Mouse (Mus musculus) thymus, adult 18-20 months (tissue): Measurements from ENCODE around the gene Scube3.

ENCODE experiments used
- DNase-seq, 2 experiments: peaks; one replicate each; pipeline ENCODE4 v3.0.0; 2022; ENCODE audit warnings: mixed read lengths in 2 of 2

The Scube3 gene

DNA sequence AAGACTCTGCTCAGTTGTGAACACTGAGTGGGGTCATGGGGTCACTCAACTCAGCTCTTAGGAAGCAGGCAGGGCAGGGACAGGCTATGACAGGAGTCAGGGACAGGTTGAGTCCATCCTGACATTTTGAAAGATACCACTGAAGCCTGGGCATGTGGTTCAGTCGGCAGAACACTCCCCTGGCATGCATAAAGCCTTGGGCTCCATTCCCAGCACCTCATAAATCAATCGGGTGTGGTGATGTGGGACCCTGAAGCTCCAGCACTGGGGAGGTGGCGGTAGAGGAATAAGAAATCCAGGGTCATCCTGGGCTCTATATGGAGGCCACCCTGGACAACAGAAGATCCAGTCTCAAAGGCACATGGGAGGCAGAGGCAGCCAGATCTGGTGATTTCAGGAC is 6.4 kb upstream of the Scube3 start:
- DNase-seq = no peak

DNA sequence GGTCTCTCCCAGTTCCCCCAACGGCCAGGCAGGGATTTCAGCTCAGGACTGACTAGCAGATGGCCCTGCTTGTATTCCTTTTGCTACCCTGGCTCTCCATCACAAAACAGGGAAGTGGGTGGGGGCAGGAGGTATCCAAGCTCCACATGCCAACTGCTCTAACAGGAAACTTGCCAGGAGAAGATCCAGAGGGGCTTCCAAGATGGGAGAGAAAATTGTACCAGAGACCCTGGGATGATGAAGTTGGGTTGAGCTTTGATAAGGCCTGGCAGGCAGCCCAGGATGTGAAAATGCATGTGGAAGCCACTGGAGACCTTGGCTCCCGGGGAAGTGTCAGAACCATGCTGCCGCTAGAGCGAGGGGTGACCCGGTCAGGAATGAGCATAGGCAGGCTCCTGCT is 5.7 kb upstream of the Scube3 start:
- no peak for DNase-seq

DNA sequence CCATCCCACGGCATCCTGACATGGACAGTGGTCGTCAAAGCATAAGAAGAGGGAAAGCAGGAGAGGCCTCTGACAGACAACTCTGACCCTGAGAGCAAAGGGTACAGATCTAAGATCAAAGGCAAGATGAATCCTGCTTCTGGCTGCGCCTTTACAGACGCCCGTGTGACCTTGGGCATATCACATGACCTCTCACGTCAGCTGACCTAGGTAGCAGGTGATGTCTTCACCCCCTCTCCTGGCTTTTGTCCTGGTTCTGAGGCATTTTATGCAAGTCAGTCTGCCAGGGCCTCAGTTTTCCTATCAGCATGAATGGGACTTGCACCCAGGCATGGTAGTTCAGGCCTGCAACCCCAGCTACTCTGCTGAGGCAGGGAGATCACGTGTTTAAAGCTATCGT is 3.9 kb upstream of the Scube3 start:
- DNase-seq = no peak

DNA sequence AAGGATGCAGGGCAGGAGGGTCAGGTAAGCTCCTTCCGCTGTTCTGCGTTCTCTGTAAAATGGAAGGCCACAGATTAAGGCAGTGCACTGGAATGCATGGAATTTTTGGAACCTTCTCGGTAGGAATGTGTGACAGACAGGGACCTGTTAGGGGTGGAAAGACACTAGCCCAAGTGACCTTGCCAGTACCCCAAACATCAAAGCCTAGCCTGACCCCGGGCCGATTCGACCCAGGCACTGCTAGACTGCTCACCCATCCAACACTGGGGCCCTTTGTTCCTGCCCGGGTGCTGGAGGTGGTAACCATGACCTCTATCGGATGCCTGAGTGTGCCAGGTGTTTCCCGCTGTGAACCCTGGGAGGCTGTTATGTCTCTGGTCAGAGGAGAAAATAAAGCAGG is 3.3 kb upstream of the Scube3 start:
- DNase-seq = no peak

DNA sequence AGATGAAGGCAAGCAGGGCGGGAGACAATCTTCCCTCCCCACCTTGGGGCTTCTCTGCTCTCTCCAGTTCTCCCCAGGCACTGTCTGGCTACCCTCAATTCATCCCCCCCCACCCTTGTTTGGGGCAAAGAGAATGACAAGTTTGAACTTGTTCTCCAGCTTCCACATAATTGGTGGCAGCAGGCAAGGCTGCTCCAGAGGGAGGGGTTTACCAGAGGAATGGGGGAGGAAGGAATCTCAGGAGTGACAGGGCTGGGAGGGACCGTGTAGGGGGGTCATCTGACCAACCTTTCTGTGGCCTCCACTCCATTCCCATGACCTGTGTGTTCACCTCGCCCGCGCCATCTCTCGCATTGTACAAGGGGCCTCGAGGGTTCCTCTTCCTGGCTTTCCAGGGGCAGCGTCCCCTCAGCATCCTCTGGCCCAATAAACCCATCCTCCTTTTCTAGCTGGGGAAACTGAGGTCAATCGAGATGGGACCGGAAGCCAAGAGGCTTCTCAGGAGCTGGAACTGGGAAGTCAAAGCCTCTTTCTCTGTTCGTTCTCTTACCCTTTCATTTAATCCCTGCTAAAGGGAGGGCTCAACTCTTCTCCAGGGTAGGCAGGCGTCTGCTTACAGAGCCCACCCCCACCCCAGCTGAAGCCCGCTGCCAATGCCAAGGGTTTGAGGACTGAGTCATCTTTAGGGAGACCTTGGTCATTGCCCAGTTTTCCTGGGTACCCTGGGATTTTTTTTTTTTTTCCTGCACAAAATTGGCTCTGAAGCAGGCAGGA is 1.3 kb upstream of the Scube3 start:
- DNase-seq = no peak

DNA sequence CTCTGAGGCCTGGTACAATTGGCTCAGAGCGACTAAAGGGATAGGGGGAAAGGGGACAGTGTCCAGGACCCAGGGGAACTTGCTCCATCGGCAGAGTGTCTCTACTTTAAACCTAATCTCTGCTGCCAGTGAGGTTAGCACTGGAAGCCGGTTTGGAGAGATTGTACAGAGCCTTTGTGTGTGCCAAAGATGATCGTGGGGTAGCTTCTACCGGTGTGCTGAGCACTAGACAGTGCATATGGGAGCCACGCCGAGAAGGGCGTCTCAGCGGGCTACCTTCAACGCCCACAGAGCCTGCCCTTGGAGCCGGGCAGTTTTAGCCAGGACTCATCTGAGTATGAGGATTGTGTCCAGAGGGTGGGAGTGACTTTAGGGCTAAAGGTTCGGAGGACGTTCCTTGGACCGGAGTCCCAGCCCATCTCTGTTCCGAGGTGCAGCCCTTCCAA is 713 bp upstream of the Scube3 start:
- DNase-seq = no peak

DNA sequence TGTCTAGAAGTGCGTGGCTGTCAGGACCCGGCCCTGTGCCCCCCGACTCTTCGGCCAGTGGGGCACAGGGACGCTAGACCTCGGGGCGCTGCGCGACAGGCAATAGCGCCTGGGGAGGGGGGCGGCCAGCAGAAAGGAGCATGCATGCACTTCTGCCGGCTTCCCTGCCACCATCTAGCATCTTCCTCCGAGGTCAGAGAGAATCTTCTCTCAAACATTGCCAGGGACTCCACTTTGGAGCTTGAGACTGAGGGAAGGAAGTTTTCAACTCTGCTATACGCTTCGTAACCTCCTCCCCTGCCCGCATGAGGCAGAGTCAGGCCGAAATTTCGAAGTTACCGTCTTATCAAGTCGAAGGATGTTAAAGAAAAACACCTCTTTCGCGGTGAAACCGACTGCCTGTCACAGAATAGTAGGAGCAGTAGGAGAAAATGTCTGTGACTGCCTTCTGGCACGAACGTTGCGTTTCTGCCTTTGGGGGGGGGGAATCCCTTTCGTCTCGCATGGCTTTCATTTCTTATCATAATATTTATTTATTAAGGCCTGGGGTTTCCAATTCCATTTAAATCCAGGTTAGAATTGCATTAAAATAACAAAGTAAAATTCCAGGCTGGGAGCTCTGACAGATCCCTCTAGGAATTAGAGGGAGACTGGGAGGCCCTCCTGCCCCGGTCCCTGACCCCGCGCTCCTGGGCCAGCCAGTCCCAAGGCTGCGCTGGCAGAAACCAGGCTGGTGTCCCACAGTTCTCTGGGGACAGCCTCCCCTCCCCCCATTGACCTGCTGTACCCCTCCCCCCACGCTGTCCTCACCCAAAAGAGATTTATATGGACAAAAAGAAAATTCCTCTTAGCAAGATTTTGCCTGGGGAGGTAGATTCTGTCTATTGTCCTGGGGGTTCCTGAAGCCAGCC is 1.0 kb downstream of the Scube3 start:
- no peak for DNase-seq

DNA sequence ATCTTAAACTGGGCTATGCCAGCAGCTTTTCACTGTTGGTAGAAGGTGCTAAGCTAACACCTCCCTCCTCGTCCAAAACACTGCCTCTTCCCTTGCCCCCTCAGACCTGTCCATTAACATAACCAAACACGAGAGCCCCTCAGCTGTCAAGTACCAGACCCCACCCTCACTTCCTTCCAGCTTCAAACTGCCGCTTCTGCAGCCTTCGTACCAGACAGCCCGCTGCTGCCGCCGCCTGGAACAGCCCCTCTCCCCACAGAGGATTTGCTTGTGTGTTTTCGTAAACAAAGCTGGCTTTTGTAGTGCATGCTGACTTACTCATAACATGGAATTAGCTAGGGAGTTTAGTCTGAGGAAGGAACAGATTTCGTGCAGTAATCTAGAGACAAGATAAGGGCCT is 1.8 kb downstream of the Scube3 start:
- DNase-seq = no peak

DNA sequence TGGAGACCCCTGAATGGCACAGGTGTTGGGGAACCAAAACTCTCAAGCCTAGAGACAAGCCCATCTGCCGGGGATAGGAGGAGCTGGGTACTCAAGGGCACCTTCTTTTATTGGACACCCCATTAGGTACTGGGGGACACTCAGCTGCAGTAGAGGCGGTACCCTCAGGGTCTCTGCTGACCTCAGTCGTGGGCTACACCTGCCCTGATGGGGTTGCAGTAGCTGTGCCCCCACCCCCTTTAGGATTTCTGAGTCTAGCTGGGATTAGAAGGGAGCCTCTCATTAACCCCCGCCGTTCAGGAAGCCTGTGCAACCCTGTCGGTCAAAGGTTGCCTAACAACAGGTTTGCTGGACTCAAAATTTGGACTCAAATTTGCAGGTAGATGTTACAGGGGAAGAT is 2.3 kb downstream of the Scube3 start:
- no peak for DNase-seq

DNA sequence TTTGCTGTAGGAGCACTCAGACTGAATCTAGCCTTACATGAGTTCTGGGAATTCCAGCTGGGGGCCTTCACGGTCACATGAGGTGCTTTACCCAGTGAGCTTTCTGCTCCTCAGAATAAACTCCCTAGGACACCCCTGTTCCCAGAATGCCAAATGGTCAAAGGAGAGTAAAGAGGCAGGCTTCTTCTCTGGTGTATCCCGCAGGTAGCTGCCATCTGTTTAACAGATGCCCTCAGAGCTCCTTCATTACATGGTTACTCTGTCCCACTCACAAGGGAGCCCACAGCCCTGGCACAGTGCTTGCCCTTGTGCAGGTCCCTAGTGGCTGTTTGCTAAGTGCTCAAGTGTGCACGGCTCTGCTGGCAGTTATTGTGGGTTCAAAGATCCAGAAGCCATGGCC is 6.3 kb downstream of the Scube3 start:
- DNase-seq = no peak

DNA sequence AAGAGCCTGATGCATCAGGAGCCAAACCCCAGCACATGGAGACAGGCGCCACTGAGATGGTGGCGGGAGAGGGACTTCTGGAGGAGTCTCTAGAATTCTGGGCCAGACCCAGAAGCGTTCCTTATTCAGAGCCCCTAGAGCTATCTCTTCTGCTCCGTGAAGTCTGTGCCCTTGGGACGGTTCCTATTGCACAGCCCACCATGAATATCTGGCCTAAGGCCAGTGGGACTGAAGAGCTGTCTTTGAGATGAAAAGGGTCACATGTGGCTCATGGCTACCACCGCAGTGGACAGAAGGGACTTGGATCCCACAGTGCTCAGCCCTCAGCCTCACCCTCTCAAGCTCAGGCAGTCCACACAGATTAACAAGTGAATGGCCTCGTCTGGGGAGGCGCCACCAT is 7.8 kb downstream of the Scube3 start:
- DNase-seq = no peak

DNA sequence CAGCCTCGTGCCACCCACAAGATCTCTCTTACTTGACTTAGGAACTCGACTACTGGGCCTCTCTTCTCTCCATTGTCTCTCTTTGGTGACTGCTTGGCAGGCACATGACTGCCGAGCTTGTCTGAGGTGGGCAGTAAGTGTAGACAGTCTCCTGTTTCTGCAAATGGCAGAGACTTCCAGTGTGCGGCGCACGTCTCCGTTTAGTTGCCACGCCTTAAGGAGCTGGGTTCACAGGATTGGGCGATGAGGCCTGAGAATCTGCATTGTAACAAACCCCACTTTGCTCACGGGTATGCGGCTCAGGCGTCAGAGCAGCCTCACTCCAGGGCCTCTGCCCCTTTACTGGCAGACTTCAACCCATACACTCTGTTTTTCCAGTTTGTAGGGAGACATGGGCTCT is 8.5 kb downstream of the Scube3 start:
- no peak for DNase-seq

DNA sequence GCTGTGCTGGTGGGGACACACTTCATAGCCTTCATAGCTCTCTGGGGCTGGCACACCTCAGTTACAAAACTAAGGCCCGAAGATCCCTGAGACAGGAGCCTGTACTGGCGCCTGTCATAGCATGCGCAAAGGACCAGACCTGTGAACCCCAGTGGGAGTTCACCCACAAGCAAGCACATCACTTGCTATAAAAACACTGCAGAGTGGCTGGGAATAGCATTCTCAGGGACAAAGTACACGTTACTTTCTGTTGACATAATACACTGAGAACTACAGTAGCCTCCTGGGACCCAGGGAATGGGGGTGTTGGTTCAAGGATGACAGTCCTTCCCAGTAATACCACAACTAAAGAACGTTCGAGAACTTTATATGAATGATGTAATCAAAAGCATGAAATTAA is 11.2 kb downstream of the Scube3 start:
- no peak for DNase-seq

DNA sequence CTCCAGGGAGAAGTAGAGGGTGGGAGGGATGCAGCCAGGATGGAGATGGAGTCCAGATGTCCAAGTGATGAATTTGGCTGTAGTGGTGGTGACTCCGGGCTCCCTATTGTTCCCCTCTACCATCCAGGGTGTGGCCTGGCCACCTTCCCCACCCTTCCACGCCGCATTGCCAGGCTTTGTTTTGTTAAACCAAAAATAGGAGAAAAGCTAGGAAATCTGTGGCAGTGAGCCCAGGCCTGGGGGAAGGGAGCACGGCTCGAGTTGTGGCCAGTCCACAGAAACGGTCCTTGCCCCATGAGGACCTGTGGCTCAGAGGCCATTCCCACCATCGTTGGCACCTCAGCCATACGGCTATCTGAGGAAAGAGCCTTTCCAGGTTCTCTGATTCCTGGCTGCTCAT is 13.0 kb downstream of the Scube3 start:
- DNase-seq = no peak

DNA sequence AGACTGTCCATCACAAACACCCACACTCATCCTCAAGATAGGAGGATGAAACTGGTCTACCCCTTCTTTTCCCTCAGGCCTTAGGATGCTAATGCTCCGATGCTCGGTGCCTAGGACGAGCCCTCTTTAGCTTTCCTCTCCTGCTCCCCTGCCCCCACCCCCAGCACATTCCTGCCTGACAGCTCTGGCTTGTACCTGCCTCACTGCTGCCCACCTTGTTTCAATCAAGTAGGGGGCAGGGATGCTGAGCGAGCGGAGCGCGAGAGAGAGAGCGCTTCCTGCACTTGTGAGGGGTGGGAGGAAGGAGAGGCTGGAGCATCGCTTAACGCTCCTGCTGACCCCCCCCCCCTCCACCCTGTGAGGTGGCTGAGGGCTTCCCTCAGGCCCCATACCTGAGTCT is 18.4 kb downstream of the Scube3 start:
- no peak for DNase-seq

DNA sequence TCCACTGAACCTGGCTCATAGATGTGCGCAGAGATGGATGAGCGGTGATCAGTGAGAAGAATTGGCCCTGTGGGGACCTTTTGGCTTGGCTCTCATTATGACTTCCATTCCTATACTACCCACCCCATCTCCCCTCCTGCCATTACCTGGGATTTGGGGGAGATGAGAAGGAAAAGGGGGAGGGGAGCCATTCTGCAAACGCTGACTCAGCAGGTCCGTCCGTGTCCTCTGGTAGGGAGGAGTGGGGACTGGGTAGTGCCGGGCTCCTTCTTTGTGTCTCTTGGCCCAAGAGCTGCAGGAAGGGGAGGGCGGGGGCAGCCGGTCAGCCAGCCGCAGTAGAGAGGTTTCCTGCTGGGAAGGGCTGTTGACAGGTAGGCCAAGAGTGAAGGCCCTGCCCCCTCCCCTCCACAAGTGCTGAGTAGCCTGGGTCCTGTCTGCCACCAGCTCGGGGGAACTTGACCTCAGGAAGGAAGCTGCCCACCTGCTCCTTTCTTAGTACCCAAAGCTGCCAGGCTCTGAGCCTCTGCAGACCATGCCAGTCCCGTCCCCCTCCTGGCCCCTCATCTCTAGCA is 19.5 kb downstream of the Scube3 start:
- no peak for DNase-seq

DNA sequence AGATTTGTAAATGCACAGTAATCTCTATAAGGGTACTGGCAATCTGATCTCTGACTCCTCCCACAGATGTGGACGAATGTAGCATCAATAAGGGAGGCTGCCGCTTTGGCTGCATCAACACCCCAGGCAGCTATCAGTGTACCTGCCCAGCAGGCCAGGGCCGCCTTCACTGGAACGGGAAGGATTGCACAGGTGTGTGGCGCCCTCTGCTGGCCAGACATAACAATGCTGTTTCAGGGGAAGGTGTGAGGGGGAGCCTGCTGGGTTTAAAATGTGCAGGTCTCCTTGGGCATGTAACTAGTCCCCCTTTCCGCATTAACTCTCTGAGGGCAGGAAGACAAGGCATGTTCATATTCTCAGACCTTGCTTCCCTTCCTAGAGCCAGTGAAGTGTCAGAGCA is 21.7 kb downstream of the Scube3 start:
- peak; percentile 46 to 50 for DNase-seq

DNA sequence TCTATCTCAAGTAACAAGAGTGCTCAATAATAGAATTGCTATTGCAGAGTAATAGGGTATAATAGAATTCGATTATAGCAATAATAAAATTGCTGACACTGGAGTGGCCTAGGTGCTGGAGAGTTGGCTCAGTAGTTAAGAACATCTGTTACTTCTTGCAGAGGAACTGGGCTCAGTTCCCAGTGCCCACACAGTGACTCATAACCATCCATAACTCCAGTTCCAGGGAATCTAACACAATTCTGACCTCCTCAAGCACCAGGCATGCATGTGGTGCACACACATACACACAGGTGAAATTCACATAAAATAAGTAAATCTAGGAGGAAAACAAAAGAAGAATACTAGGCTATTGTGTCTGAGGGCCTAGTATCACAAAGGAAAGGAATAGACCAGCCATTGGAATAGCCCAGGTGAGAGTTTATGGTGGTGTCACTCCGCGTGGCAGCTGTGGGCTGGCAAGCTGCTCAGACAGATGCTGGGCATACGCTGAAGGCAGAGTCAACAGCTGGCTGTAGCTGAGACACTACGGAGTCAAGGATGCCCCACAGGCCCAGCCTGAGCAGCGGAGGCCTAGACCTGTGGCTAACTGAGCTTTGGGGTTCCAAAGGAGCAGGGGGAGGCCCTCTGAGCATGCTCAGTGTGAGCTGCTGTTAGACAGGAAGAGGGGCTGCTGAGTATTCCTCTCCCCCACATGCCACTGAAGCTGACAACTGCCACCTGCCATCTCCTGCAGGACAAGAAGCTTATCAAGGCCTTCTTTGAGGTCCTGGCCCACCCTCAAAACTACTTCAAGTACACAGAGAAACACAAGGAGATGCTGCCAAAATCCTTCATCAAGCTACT is 28.7 kb downstream of the Scube3 start:
- DNase-seq = peak; percentile 26 to 35

DNA sequence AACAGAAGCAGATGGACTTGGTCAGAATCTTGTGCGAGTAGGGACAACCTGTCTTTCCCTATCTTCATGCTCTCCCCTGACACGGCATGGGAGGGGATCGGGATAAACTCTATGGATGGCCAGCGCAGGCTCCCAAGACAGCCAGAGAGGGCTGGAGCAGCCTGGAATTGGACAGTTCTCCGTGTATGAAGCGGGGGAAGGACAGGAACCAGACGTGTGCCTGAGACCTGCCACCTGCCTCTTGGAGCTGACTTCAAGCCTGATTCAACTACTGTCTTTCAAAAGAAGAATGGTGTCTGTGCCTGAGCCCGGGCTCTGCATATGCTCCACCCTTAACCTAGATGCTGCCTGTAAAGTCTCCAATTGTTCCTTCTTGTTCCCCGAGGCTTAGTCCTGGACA is 30.7 kb downstream of the Scube3 start:
- no peak for DNase-seq

DNA sequence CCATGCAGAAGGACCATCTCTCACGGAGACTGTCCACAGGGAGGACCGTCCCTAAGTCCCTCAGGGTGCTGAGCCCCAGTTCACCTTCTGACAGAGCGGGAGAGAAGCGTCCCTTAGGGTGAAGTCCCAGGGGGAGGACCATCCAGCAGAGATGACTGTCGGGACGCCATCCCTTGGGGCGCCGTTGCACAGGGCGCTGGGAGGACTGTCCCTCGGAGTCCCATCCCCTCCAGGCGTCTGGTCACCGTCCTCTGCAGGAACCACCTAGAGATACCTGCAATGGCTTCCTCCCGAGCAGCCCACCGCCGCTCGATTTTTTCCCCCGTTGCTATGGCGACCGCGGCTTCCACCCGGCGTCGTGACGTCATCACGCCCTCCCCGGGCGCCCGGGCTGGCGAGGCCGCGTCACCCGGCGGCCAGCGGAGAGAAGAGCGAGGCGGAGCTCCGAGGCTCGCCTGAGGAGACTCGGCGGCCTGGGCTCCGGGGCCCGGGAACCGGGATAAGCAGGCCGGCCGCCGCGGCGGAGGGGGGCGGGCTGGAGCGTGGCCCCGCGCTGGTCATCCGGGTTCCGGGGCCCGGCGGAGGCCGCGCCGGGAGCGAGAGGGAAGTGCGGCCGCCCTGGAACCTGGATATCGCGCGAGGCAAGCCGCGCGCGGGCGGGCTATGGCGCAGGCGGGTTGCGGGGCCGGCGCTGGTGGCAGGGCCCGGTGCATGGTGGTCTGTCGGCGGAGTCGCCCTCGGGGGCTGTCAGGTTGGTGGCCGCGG is 35.0 kb downstream of the Scube3 start, which contains the start of gene Zfp523:
Gene Zfp523, plus strand, starts transcription at position 355 of the 765 bp plus-strand sequence.
- peak; percentile 80 to 83 for DNase-seq

DNA sequence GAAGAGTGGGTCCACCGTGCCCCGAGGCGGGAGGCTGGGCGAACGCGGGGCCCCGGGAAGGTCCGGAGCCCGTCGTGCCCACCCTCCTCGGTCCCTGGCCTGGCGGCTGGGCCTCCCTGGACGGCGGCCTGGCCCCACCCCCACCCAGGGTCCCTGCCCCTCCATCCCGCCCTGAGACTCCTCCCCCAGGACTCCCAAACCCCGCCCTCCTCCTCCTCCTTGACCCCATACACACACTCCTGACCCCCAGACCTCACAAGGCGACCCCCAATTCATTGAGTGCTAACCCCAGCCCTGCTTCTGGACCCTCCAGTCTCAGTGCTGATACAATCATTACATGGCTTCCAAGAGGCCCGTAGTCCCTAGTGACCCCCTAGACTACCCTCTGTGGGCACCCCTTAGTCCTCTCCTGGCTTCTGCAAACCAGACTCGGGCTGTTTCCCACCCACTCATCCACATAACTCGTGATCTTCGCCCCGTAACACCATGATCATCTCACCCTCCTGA is 35.7 kb downstream of the Scube3 start:
- DNase-seq = peak in 1 of 2 experiments; percentile 35

DNA sequence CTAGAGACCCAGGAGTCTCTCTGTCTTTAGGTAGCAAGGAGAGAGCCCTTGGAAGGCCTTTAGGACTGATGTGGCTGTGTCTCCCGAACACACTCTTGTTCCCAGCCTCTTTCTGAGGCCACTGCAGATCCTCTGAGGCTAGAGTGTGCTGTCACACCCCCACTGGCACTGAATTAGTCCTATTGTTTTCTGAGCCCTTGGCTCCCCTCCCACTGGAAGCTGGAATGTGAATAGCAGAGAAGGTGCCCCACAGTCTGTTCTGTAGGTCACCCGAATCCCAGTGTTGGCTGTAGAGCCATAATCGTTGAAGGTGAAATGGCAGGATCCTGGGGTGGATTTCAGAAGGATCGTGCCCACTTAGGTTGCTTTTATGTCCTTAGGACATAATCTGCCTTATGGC is 38.4 kb downstream of the Scube3 start:
- no peak for DNase-seq
